Mouse (Mus musculus) stomach, postnatal 0 days (tissue): ENCODE results near the gene Gpnmb. TPM values are rescaled to one million over a fixed set of nuclear protein-coding genes. Genes with fewer than 3 reads are reported as not detected.

Source experiments
- ATAC-seq: fragments of 200-750 bp; cut with Nextera tagmentation; 2 replicates; pipeline ENCODE4 v1.8.0; 2017; ENCODE audit not compliant: low FRiP score, low TSS enrichment
- DNase-seq: peaks from one replicate; pipeline ENCODE4 v3.0.0-alpha.2; 2016; ENCODE audit warnings: low spot score
- H3K27ac ChIP-seq: fragments of 300-500 bp; sonication (generic); replicated peaks from 2 replicates; pipeline ENCODE4 v1.5.1; 2014; ENCODE audit warnings: mild to moderate bottlenecking, control low read depth
- H3K27me3 ChIP-seq: fragments of 300-500 bp; sonication (generic); 2 replicates; pipeline ENCODE4 v1.6.1; 2014; ENCODE audit warnings: low read length; ENCODE audit not compliant: control insufficient read depth, insufficient read depth
- H3K36me3 ChIP-seq: fragments of 300-500 bp; sonication (generic); 2 replicates; pipeline ENCODE4 v1.6.1; 2014; ENCODE audit warnings: low read length, mixed read lengths; ENCODE audit not compliant: control insufficient read depth, insufficient read depth
- H3K4me1 ChIP-seq: fragments of 300-500 bp; sonication (generic); replicated peaks from 2 replicates; pipeline ENCODE4 v1.6.1; 2014; ENCODE audit warnings: antibody characterized with exemption; ENCODE audit not compliant: control insufficient read depth, insufficient read depth
- H3K4me2 ChIP-seq: fragments of 300-500 bp; sonication (generic); replicated peaks from 2 replicates; pipeline ENCODE4 v1.6.1; 2014; ENCODE audit warnings: low read depth, mild to moderate bottlenecking, control low read depth, moderate library complexity
- H3K4me3 ChIP-seq: fragments of 300-500 bp; sonication (generic); 2 replicates; pipeline ENCODE4 v1.5.1; 2014; ENCODE audit warnings: low read depth, low read length, control low read depth
- H3K9ac ChIP-seq: fragments of 300-500 bp; sonication (generic); 2 replicates; pipeline ENCODE4 v1.6.1; 2014; ENCODE audit warnings: mild to moderate bottlenecking, low read length, control low read depth, mixed read lengths
- H3K9me3 ChIP-seq: fragments of 300-500 bp; sonication (generic); 2 replicates; pipeline ENCODE4 v1.6.1; 2016; ENCODE audit warnings: low read length; ENCODE audit not compliant: control insufficient read depth
- CTCF ChIP-seq: IDR thresholded peaks from 2 replicates; pipeline ENCODE4 v1.5.1; 2016; ENCODE audit warnings: antibody characterized with exemption, low read depth, mild to moderate bottlenecking, moderate library complexity
- EP300 ChIP-seq: optimal IDR thresholded peaks from 2 replicates; pipeline ENCODE3; 2016; ENCODE audit warnings: antibody characterized with exemption
- WGBS: fragments of 180-500 bp; shearing (Covaris S2); extraction: QIAGEN DNeasy Blood & Tissue Kit; methylation state at CpG from one replicate; pipeline ENCODE4 v1.1.7; 2014; 5-methylcytosine and 5-hydroxymethylcytosine counted together
- polyA plus RNA-seq: library from polyadenylated mRNA; unstranded; fragments of >200 nt; fragmentation: Nextera tagmentation; extraction: Ambion mirVana; gene quantifications from 2 replicates; pipeline ENCODE4 v1.2.1, GENCODE M21; 2015

Gpnmb gene
- polyA plus RNA-seq, 1 experiment from 2014 or later: 2.1 TPM

- Histone ChIP-seq H3K9ac (no peak overlapping the region), H3K9me3 (no peaks in the 10 kb centered on the region), H3K27ac (no peak overlapping the region), H3K4me2 (peak overlapping the region; percentile 52), H3K4me1 (no peaks in the 10 kb centered on the region), H3K27me3 (no peaks in the 10 kb centered on the region), H3K4me3 (peak overlapping the region; percentile 37), H3K36me3 (no peaks in the 10 kb centered on the region)
- ATAC-seq (peak; percentile 71), DNase-seq (peak; percentile 77)
- under 1% methylated on average over 9 of the region's 9 CpGs for WGBS
- TF ChIP-seq CTCF (peak; percentile 90), EP300 (no peak)
These were observed 28.4 kb upstream of the Gpnmb start for GRCm38 (mm10) chr6:49007981-49008380.

- no peak for TF ChIP-seq EP300
- no peak for TF ChIP-seq CTCF
- Histone ChIP-seq H3K36me3 (no peaks in the 10 kb centered on the region), H3K4me3 (peak overlapping the region; percentile 37), H3K27me3 (no peaks in the 10 kb centered on the region), H3K9ac (no peak overlapping the region), H3K9me3 (no peaks in the 10 kb centered on the region), H3K4me1 (no peaks in the 10 kb centered on the region), H3K4me2 (peak overlapping the region; percentile 52), H3K27ac (no peak overlapping the region)
- DNase-seq (no peak), ATAC-seq (no peak)
- WGBS: 13% methylated on average over 13 of the region's 13 CpGs
These were observed 27.8 kb upstream of the Gpnmb start for GRCm38 (mm10) chr6:49008420-49009160.

- 12% methylated on average over 7 of the region's 7 CpGs for WGBS
- no peak for TF ChIP-seq CTCF
- TF ChIP-seq EP300: no peak
- H3K9me3 ChIP-seq: no peaks in the 10 kb centered on the region
- ATAC-seq: no peak
- H3K27ac ChIP-seq: no peak overlapping the region
- H3K36me3 ChIP-seq: no peaks in the 10 kb centered on the region
- peak overlapping the region; percentile 52 for H3K4me2 ChIP-seq
- H3K9ac ChIP-seq: no peak overlapping the region
- no peaks in the 10 kb centered on the region for H3K4me1 ChIP-seq
- H3K4me3 ChIP-seq: no peak overlapping the region
- no peaks in the 10 kb centered on the region for H3K27me3 ChIP-seq
- no peak for DNase-seq
These were observed 27.2 kb upstream of the Gpnmb start for GRCm38 (mm10) chr6:49009161-49009555.

- no peak for DNase-seq
- TF ChIP-seq CTCF: peak; percentile 49
- TF ChIP-seq EP300: no peak
- H3K36me3 ChIP-seq: no peaks in the 10 kb centered on the region
- ATAC-seq: no peak
- no peaks in the 10 kb centered on the region for H3K9me3 ChIP-seq
- H3K4me2 ChIP-seq: no peak overlapping the region
- H3K9ac ChIP-seq: no peak overlapping the region
- no peaks in the 10 kb centered on the region for H3K27me3 ChIP-seq
- 85% methylated on average over 1 of the region's 1 CpGs for WGBS
- H3K27ac ChIP-seq: no peak overlapping the region
- no peaks in the 10 kb centered on the region for H3K4me1 ChIP-seq
- H3K4me3 ChIP-seq: no peak overlapping the region
These were observed 26.7 kb upstream of the Gpnmb start for GRCm38 (mm10) chr6:49009665-49010064.

- H3K9me3 ChIP-seq: no peaks in the 10 kb centered on the region
- WGBS: 64% methylated on average over 5 of the region's 5 CpGs
- H3K4me1 ChIP-seq: no peaks in the 10 kb centered on the region
These were observed 25.2 kb upstream of the Gpnmb start for GRCm38 (mm10) chr6:49011191-49011590.

GRCm38 (mm10) chr6:49013023-49013422 is 23.3 kb upstream of the Gpnmb start:
- Histone ChIP-seq H3K4me3 (no peak overlapping the region), H3K9me3 (no peaks in the 10 kb centered on the region), H3K27ac (no peak overlapping the region), H3K36me3 (no peaks in the 10 kb centered on the region), H3K27me3 (no peaks in the 10 kb centered on the region), H3K4me1 (no peaks in the 10 kb centered on the region), H3K9ac (no peak overlapping the region), H3K4me2 (no peak overlapping the region)
- TF ChIP-seq CTCF (no peak), EP300 (no peak)
- ATAC-seq (no peak), DNase-seq (no peak)
- WGBS: 71% methylated on average over 4 of the region's 4 CpGs

More at GRCm38 (mm10) chr6:49011191-49011590, 25.2 kb upstream of the Gpnmb start:
- TF ChIP-seq CTCF (no peak), EP300 (no peak)
- Histone ChIP-seq H3K4me2 (no peak overlapping the region), H3K9ac (no peak overlapping the region), H3K36me3 (no peaks in the 10 kb centered on the region), H3K27me3 (no peaks in the 10 kb centered on the region), H3K4me3 (no peak overlapping the region), H3K27ac (no peak overlapping the region)
- DNase-seq (no peak), ATAC-seq (no peak)
